Mouse (Mus musculus) lung, embryonic 14.5 days (tissue): ENCODE measurements around the gene Cyp21a1. TPM values are rescaled to one million over a fixed set of nuclear protein-coding genes. Genes with fewer than 3 reads are reported as not detected.

ENCODE experiments used
- ATAC-seq: fragments of 200-750 bp; cut with Nextera tagmentation; 2 replicates; pipeline ENCODE4 v1.8.0; 2017; ENCODE audit warnings: mild to moderate bottlenecking, moderate TSS enrichment, moderate library complexity; ENCODE audit not compliant: insufficient read depth
- DNase-seq: peaks from one replicate; pipeline ENCODE4 v3.0.0-alpha.2; 2015
- H3K27ac ChIP-seq: fragments of 300-500 bp; sonication (generic); 2 replicates; pipeline ENCODE4 v1.5.1; 2014; ENCODE audit warnings: low read depth, mild to moderate bottlenecking, moderate library complexity
- H3K27me3 ChIP-seq: fragments of 300-500 bp; sonication (generic); 2 replicates; pipeline ENCODE4 v1.6.1; 2014; ENCODE audit warnings: low read length, control low read depth; ENCODE audit not compliant: insufficient read depth
- H3K36me3 ChIP-seq: fragments of 300-500 bp; sonication (generic); 2 replicates; pipeline ENCODE4 v1.6.1; 2014; ENCODE audit warnings: control low read depth; ENCODE audit not compliant: insufficient read depth
- H3K4me1 ChIP-seq: fragments of 300-500 bp; sonication (generic); 2 replicates; pipeline ENCODE4 v1.6.1; 2014; ENCODE audit warnings: antibody characterized with exemption, control low read depth; ENCODE audit not compliant: insufficient read depth
- H3K4me2 ChIP-seq: fragments of 300-500 bp; sonication (generic); 2 replicates; pipeline ENCODE4 v1.6.1; 2014; ENCODE audit warnings: mild to moderate bottlenecking
- H3K4me3 ChIP-seq: fragments of 300-500 bp; sonication (generic); 2 replicates; pipeline ENCODE4 v1.5.1; 2014; ENCODE audit warnings: low read depth, low read length
- H3K9ac ChIP-seq: fragments of 300-500 bp; sonication (generic); 2 replicates; pipeline ENCODE4 v1.6.1; 2014
- H3K9me3 ChIP-seq: fragments of 300-500 bp; sonication (generic); 2 replicates; pipeline ENCODE4 v1.6.1; 2016; ENCODE audit warnings: low read depth, low read length, control low read depth
- CTCF ChIP-seq: IDR thresholded peaks from 2 replicates; pipeline ENCODE4 v1.5.1; 2016; ENCODE audit warnings: antibody characterized with exemption, low read depth
- WGBS: fragments of 180-500 bp; shearing (Covaris S2); extraction: QIAGEN DNeasy Blood & Tissue Kit; methylation state at CpG from one replicate; pipeline ENCODE4 v1.1.7; 2014; 5-methylcytosine and 5-hydroxymethylcytosine counted together
- microRNA-seq: library from miRNA; unstranded; fragments of <30 nt; microRNA quantifications from one replicate; pipeline ENCODE4, GENCODE M21; 2016; ENCODE audit warnings: borderline number of aligned reads
- polyA plus RNA-seq: library from polyadenylated mRNA; unstranded; fragments of >200 nt; fragmentation: Nextera tagmentation; extraction: Ambion mirVana; gene quantifications from 2 replicates; pipeline ENCODE4 v1.2.1, GENCODE M21; 2014

Gene Cyp21a1
- polyA plus RNA-seq, 1 experiment from 2014 or later: not detected

DNA sequence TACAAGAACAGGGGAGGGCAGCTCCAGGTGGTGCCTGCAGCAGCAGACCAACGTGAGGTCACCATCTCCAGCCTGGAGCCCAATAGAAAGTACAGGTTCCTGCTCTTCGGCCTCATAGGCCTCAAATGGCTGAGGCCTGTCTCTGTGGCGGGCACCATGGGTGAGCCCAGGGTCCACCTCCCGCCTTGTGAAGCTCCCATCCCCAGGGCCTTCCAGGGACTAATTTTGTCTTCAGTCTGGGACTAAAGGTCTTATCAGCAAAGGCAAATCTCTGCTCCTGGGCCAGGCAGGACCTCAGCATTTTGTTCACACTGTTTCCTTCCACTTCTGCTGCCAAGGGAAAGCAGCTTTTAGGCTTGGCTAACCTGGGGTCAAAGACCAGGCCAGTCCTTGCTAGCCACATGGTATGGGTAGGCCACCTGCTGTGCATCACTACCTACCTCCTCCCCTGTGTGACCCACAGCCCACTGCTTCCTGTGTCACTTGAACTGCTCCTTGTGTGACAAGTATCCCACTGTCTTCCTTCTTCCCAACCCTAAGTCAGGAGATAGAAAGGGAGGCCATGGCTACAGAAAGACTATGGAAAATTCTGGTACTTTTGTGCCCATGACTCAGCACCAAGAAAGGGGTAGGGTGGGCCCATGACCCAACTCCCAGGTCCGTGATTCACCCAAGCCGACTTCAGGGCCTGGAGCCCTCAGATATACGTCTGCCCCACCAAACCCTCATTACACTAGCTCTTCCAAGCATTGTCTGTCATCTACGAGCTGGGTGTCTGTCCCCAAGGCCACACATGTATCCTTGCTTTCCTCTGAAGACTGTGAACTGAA lies 7.8 kb downstream of the Cyp21a1 start:
- 86% methylated on average over 8 of the region's 8 CpGs for WGBS
- no peak for TF ChIP-seq CTCF
- Histone ChIP-seq H3K27me3 (no peaks in the 10 kb centered on the region), H3K4me3 (no peak overlapping the region), H3K4me1 (no peaks in the 10 kb centered on the region), H3K9me3 (no peaks in the 10 kb centered on the region), H3K9ac (no peak overlapping the region), H3K36me3 (no peaks in the 10 kb centered on the region), H3K27ac (no peak overlapping the region), H3K4me2 (no peak overlapping the region)
- ATAC-seq (no peak), DNase-seq (no peak)

DNA sequence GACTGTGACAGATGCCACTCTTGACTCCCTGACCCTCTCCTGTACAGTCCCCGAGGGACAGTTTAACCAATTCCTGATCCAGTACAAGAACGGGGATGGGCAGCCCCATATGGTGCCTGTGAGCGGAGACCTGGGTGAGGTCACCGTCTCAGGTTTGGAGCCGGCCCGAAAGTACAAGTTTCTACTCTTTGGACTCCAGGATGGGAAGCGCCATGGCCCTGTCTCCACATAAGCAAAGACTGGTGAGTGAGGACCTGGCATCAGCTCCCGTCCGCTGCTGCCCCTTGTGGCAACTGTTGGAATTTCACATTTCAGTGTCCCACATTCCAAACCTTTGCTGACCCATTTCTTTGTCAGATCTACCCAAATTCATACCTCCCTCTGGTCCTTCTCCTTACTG lies 8.7 kb downstream of the Cyp21a1 start:
- Histone ChIP-seq H3K27me3 (no peaks in the 10 kb centered on the region), H3K27ac (no peak overlapping the region), H3K4me2 (no peak overlapping the region), H3K9ac (no peak overlapping the region), H3K9me3 (no peaks in the 10 kb centered on the region), H3K4me3 (no peak overlapping the region), H3K36me3 (no peaks in the 10 kb centered on the region), H3K4me1 (no peaks in the 10 kb centered on the region)
- ATAC-seq (no peak), DNase-seq (peak; percentile 61)
- 62% methylated on average over 9 of the region's 9 CpGs for WGBS
- TF ChIP-seq CTCF: peak; percentile 61

DNA sequence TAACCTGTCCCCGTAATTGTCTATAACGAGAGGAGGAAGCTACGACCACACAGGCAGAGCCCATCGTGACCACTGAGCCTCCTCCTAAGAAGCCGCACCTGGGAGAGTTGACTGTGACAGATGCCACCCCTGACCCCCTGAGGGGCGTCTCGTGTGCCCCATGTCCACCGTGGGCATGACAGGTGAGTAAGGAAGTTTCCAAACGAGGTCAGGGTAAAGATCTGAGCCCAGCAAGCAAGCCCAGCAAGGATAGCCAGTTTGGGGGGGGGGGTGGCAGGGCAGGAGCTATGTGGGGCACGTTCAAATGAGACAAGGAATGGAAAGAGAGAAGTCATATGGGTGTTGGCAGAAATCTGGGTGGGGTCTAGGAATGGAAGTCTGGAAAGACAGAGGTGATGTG lies 9.3 kb downstream of the Cyp21a1 start:
- Histone ChIP-seq H3K9me3 (no peaks in the 10 kb centered on the region), H3K36me3 (no peaks in the 10 kb centered on the region), H3K9ac (no peak overlapping the region), H3K4me3 (no peak overlapping the region), H3K27me3 (no peaks in the 10 kb centered on the region), H3K4me1 (no peaks in the 10 kb centered on the region), H3K4me2 (no peak overlapping the region), H3K27ac (no peak overlapping the region)
- no peak for DNase-seq
- 81% methylated on average over 10 of the region's 10 CpGs for WGBS
- ATAC-seq: no peak
- no peak for TF ChIP-seq CTCF

DNA sequence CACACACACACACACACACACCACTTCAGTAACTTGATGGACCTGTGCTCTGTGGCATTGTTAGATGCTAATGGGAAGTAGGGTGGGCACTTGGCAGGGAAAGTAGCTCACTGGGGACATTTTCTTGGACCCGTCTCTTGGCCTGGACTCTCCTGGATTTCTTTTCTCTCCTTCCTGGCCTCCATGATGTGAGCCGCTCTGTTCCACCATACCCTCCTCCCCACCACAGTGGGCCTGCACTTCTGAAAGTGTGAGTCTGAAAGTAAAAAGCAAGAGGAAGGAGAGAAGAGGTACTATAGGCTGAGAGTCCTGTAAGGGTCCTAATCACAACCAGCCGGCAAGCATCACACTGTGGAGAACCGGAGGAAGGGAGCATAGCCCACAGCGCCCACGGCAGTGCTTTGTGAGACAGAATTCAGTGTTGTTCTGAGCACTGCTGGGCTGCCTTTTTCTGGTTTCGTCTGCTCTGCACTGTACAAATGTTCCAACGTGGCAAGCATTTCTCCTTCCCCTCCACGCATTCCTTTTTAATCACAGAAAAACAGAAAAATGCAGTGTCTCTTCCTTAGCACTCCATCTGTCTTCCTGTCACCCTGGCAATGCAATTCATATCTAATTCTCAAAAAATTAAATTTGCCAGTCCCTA lies 26.6 kb downstream of the Cyp21a1 start:
- ATAC-seq (no peak), DNase-seq (peak; percentile 34)
- TF ChIP-seq CTCF: no peak
- 57% methylated on average over 9 of the region's 9 CpGs for WGBS
- Histone ChIP-seq H3K27ac (peak overlapping the region; percentile 30; the same call in 1 of the 2 replicates), H3K27me3 (no peaks in the 10 kb centered on the region), H3K4me2 (no peak overlapping the region), H3K36me3 (no peaks in the 10 kb centered on the region), H3K9ac (no peak overlapping the region), H3K4me1 (no peaks in the 10 kb centered on the region), H3K9me3 (peaks cover 5% of the 10 kb centered on the region; the same call in 1 of the 2 replicates), H3K4me3 (no peak overlapping the region)

DNA sequence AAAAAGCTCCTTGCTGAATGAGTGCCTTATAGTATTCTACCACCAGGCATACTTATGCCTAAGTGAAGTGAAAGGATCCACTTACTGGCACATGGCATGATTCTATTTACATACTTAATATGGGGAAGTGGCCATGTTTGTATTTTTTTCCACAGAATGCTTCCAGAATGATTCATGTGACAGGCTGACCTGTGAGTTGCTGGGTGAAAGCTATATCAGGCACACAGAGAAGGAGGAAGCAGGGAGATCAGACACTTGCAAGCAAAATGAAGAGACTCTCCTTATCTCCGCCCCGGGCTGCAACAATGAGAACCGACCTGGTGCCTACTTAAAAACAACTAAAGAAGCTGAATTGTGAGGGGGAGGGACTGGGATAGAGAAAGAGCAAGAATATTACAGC lies 42.9 kb downstream of the Cyp21a1 start:
- no peaks in the 10 kb centered on the region for H3K27me3 ChIP-seq
- DNase-seq (no peak), ATAC-seq (no peak)
- H3K9me3 ChIP-seq: no peaks in the 10 kb centered on the region
- 58% methylated on average over 3 of the region's 3 CpGs for WGBS
- no peak overlapping the region for H3K27ac ChIP-seq
- no peak overlapping the region for H3K4me2 ChIP-seq
- no peaks in the 10 kb centered on the region for H3K4me1 ChIP-seq
- TF ChIP-seq CTCF: no peak
- no peaks in the 10 kb centered on the region for H3K36me3 ChIP-seq
- no peak overlapping the region for H3K9ac ChIP-seq
- H3K4me3 ChIP-seq: no peak overlapping the region

Small RNA genes within 50 kb of the gene (microRNA-seq; reads per million reads assigned to microRNA genes)
- gene Gm27471: not detected
- not detected for gene Mir6970
- 2.1 reads per million for gene Mir6971

Other genes starting within 250 kb of the Cyp21a1 start
- gene Notch4, start 240.3 kb downstream of the Cyp21a1 start, polyA plus RNA-seq: 8.5 and 9.0 TPM in 2 replicates
- gene Gpsm3, start 214.8 kb downstream of the Cyp21a1 start, polyA plus RNA-seq: 13.6 and 14.5 TPM in 2 replicates
- gene Pbx2, start 213.3 kb downstream of the Cyp21a1 start, polyA plus RNA-seq: 10.1 and 10.4 TPM in 2 replicates
- gene Ager, start 206.7 kb downstream of the Cyp21a1 start, polyA plus RNA-seq: 64.7 and 74.6 TPM in 2 replicates
- gene Rnf5, start 200.9 kb downstream of the Cyp21a1 start, polyA plus RNA-seq: 78.7 and 84.9 TPM in 2 replicates
- 52.5 and 54.1 TPM in 2 replicates for gene Agpat1, start 200.3 kb downstream of the Cyp21a1 start, polyA plus RNA-seq
- 1.5 and 2.1 TPM in 2 replicates for gene Egfl8, start 188.6 kb downstream of the Cyp21a1 start, polyA plus RNA-seq
- gene Ppt2, start 176.1 kb downstream of the Cyp21a1 start, polyA plus RNA-seq: 24.5 and 25.6 TPM in 2 replicates
- gene Prrt1, start 175.0 kb downstream of the Cyp21a1 start, polyA plus RNA-seq: 0.14 TPM in 1 of 2 replicates, not detected in the other
- gene Fkbpl, start 159.8 kb downstream of the Cyp21a1 start, polyA plus RNA-seq: 9.7 and 11.1 TPM in 2 replicates
- gene Atf6b, start 157.4 kb downstream of the Cyp21a1 start, polyA plus RNA-seq: 66.5 and 74.8 TPM in 2 replicates
- 0.38 and 0.45 TPM in 2 replicates for gene Tnxb, start 134.0 kb downstream of the Cyp21a1 start, polyA plus RNA-seq
- not detected in 2 replicates for gene C4b, start 60.7 kb downstream of the Cyp21a1 start, polyA plus RNA-seq
- 22.2 and 25.0 TPM in 2 replicates for gene Stk19, start 32.4 kb upstream of the Cyp21a1 start, polyA plus RNA-seq
- 56.0 and 71.5 TPM in 2 replicates for gene Dxo, start 32.5 kb upstream of the Cyp21a1 start, polyA plus RNA-seq
- 44.6 and 50.3 TPM in 2 replicates for gene Skiv2l, start 45.6 kb upstream of the Cyp21a1 start, polyA plus RNA-seq
- 110 and 115 TPM in 2 replicates for gene Nelfe, start 45.8 kb upstream of the Cyp21a1 start, polyA plus RNA-seq
- gene Cfb, start 58.0 kb upstream of the Cyp21a1 start, polyA plus RNA-seq: 1.8 and 2.5 TPM in 2 replicates
- 0.81 and 1.2 TPM in 2 replicates for gene Zbtb12, start 74.9 kb upstream of the Cyp21a1 start, polyA plus RNA-seq
- gene Gm20547, start 77.5 kb upstream of the Cyp21a1 start, polyA plus RNA-seq: not detected in 2 replicates
- 1.3 and 1.4 TPM in 2 replicates for gene C2, start 93.7 kb upstream of the Cyp21a1 start, polyA plus RNA-seq
- gene Ehmt2, start 93.9 kb upstream of the Cyp21a1 start, polyA plus RNA-seq: 64.1 and 71.0 TPM in 2 replicates
- 0.42 and 0.55 TPM in 2 replicates for gene Slc44a4, start 109.9 kb upstream of the Cyp21a1 start, polyA plus RNA-seq
- gene Neu1, start 126.7 kb upstream of the Cyp21a1 start, polyA plus RNA-seq: 10.6 and 11.6 TPM in 2 replicates
- gene Hspa1b, start 154.7 kb upstream of the Cyp21a1 start, polyA plus RNA-seq: 0.16 and 0.35 TPM in 2 replicates
- gene Gm20481, start 165.4 kb upstream of the Cyp21a1 start, polyA plus RNA-seq: 1.3 TPM in 1 of 2 replicates, not detected in the other
- 2.0 and 2.1 TPM in 2 replicates for gene Hspa1a, start 167.6 kb upstream of the Cyp21a1 start, polyA plus RNA-seq
- 0.83 and 1.1 TPM in 2 replicates for gene Hspa1l, start 168.1 kb upstream of the Cyp21a1 start, polyA plus RNA-seq
- 241 and 265 TPM in 2 replicates for gene Lsm2, start 177.3 kb upstream of the Cyp21a1 start, polyA plus RNA-seq
- 135 and 161 TPM in 2 replicates for gene Vars, start 196.4 kb upstream of the Cyp21a1 start, polyA plus RNA-seq
- gene Vwa7, start 212.0 kb upstream of the Cyp21a1 start, polyA plus RNA-seq: 0.11 and 0.47 TPM in 2 replicates
- 16.1 and 17.2 TPM in 2 replicates for gene Sapcd1, start 223.5 kb upstream of the Cyp21a1 start, polyA plus RNA-seq
- 4.2 and 4.6 TPM in 2 replicates for gene Msh5, start 242.2 kb upstream of the Cyp21a1 start, polyA plus RNA-seq
- 67.1 and 73.6 TPM in 2 replicates for gene Clic1, start 245.4 kb upstream of the Cyp21a1 start, polyA plus RNA-seq